Mouse (Mus musculus): ENCODE measurements around the gene Siae. TPM values are rescaled to one million over a fixed set of nuclear protein-coding genes. Genes with fewer than 3 reads are reported as not detected.

Siae gene
- total RNA-seq, 1 experiment from 2014 or later: 4.7 TPM

Other genes starting within 250 kb of the Siae start
- gene Ccdc15, start 207.3 kb upstream of the Siae start, total RNA-seq (2017): 2.0 to 13.8 TPM (median 2.8 TPM) in 3 replicates
- not detected in 3 replicates for gene Hepacam, start 188.3 kb upstream of the Siae start, total RNA-seq (2017)
- gene Robo4, start 153.8 kb upstream of the Siae start, total RNA-seq (2017): not detected in 3 replicates
- not detected in 3 replicates for gene Robo3, start 122.5 kb upstream of the Siae start, total RNA-seq (2017)
- gene Msantd2, start 66.4 kb upstream of the Siae start, total RNA-seq (2017): 20.9 to 44.1 TPM (median 28.5 TPM) in 3 replicates
- 3.2 TPM in 1 of 3 replicates, not detected in the others for gene Esam, start 27.6 kb upstream of the Siae start, total RNA-seq (2017)
- not detected in 3 replicates for gene Vsig2, start 16.4 kb upstream of the Siae start, total RNA-seq (2017)
- 6.3 to 35.0 TPM (median 6.9 TPM) in 3 replicates for gene Nrgn, start 2.8 kb upstream of the Siae start, total RNA-seq (2017)
- 1.3 to 3.3 TPM in 2 of 3 replicates, not detected in the other for gene Spa17, start 58.0 kb downstream of the Siae start, total RNA-seq (2017)
- 27.0 to 51.1 TPM (median 38.1 TPM) in 3 replicates for gene Tbrg1, start 101.6 kb downstream of the Siae start, total RNA-seq (2017)
- gene Panx3, start 113.5 kb downstream of the Siae start, total RNA-seq (2017): not detected in 3 replicates
- not detected in 3 replicates for gene Olfr160, start 160.6 kb downstream of the Siae start, total RNA-seq (2017)
- gene Olfr874, start 189.4 kb downstream of the Siae start, total RNA-seq (2017): not detected in 3 replicates
- gene Olfr875, start 216.2 kb downstream of the Siae start, total RNA-seq (2017): not detected in 3 replicates
- gene Olfr876, start 247.3 kb downstream of the Siae start, total RNA-seq (2017): not detected in 3 replicates

Measured in monocyte, adult 5-6 weeks (primary cell).